8 mouse cellular contexts compared by ENCODE assay signal in genomic region chr9:66124681-66125542, GRCm38 (mm10). TPM values are rescaled to one million over a fixed set of nuclear protein-coding genes. Genes with fewer than 3 reads are reported as not detected.
DNase-seq lines count a peak whose midpoint lies in the region; ATAC-seq and TF ChIP-seq lines count a peak whose summit lies in the region.

No protein-coding gene starts in this region.

- H3K27ac ChIP-seq in cortical plate, adult 2 months (ENCODE audit: insufficient read depth, low read length): peak overlapping the region; percentile 32

- peak overlapping the region; percentile 51 for H3K4me3 ChIP-seq in cortical plate, adult 2 months (ENCODE audit: insufficient read depth, low read length)
- H3K4me3 ChIP-seq in megakaryocyte, embryonic 14.5 days (replicated peaks): peak overlapping the region; percentile 92

- peak; percentile 97 to 98 for DNase-seq in gastrocnemius, adult 8-10 months (ENCODE audit: low spot score in 2 of 2)
- DNase-seq in hindlimb bud, embryonic 11.5 days (ENCODE audit: extremely low spot score, low read depth, low spot score): peak; percentile 82
- peak; percentile 85 to 96 for DNase-seq in left cerebral cortex, adult 8-10 months (ENCODE audit: low spot score in 2 of 2)
- peak; percentile 97 to 98 for DNase-seq in right cerebral cortex, postnatal 10 days (ENCODE audit: low spot score in 2 of 2)
- peak; percentile 91 for DNase-seq in urinary bladder, postnatal 25 days (ENCODE audit: low spot score)

- no peaks in the 10 kb centered on the region for H3K27me3 ChIP-seq in megakaryocyte, embryonic 14.5 days (replicated peaks)

- H3K4me1 ChIP-seq in cortical plate, adult 2 months (ENCODE audit: control insufficient read depth, insufficient read depth, low read length): no peaks in the 10 kb centered on the region; the same call in 1 of the 2 replicates
- peaks cover 75% of the 10 kb centered on the region for H3K4me1 ChIP-seq in megakaryocyte, embryonic 14.5 days

- H3K36me3 ChIP-seq in megakaryocyte, embryonic 14.5 days (replicated peaks; ENCODE audit: low read length): peaks cover 36% of the 10 kb centered on the region

- peak; percentile 94 for TF ChIP-seq POLR2A in cortical plate, adult 2 months (IDR thresholded peaks at IDR 0.05; ENCODE audit: extremely low read depth, insufficient read depth, low read length)

- TF ChIP-seq CTCF in cortical plate, adult 2 months (IDR thresholded peaks at IDR 0.05; ENCODE audit: extremely low read depth, insufficient read depth, low read length): no peak

- no peaks in the 10 kb centered on the region for H3K9me3 ChIP-seq in megakaryocyte, embryonic 14.5 days

- ATAC-seq in activated CD4-positive, CD25-positive, alpha-beta regulatory T cell, adult 4 months: peak; percentile 87

RNA-seq across cellular contexts. Expression of gene Snx1, which starts 1.5 kb away (rescaled TPM):
- 10 to 100 TPM; 71.4 to 82.3 TPM for polyA plus RNA-seq in activated CD4-positive, CD25-positive, alpha-beta regulatory T cell, adult 4 months (2017; shearing (Covaris generic))
- polyA plus RNA-seq in cortical plate, adult 2 months (2012; rRNA removed): 90.1 and 93.9 TPM in 2 replicates
- 10 to 100 TPM in 3 of 4 experiments, 1 to 10 TPM in 1; 9.0 to 11.0 (median 10.5) TPM for total RNA-seq in gastrocnemius, adult 8-10 months (2022)
- 10 to 100 TPM; 76.2 to 82.1 (median 79.1) TPM for total RNA-seq in left cerebral cortex, adult 8-10 months (2022)
- polyA plus RNA-seq in megakaryocyte, embryonic 14.5 days (2012; ENCODE audit: insufficient read depth, low replicate concordance): 89.5 and 105 TPM in 2 replicates

RNA-seq across cellular contexts. Expression of gene Ciao2a, which starts 1.5 kb away (rescaled TPM):
- 100 to 1,000 TPM; 180 to 193 TPM for polyA plus RNA-seq in activated CD4-positive, CD25-positive, alpha-beta regulatory T cell, adult 4 months (2017; shearing (Covaris generic))
- polyA plus RNA-seq in cortical plate, adult 2 months (2012; rRNA removed): 25.0 and 29.0 TPM in 2 replicates
- 10 to 100 TPM; 51.2 to 64.6 (median 61.2) TPM for total RNA-seq in gastrocnemius, adult 8-10 months (2022)
- 10 to 100 TPM; 25.7 to 26.7 (median 26.5) TPM for total RNA-seq in left cerebral cortex, adult 8-10 months (2022)
- 8.6 and 26.5 TPM in 2 replicates for polyA plus RNA-seq in megakaryocyte, embryonic 14.5 days (2012; ENCODE audit: insufficient read depth, low replicate concordance)

RNA-seq across cellular contexts. Expression of gene Dapk2, which starts 33.1 kb away (rescaled TPM):
- polyA plus RNA-seq in activated CD4-positive, CD25-positive, alpha-beta regulatory T cell, adult 4 months (2017; shearing (Covaris generic)): 1 to 10 TPM in 1 of 2 experiments, under 1 TPM in 1; 0.82 to 2.6 TPM
- 4.2 and 6.8 TPM in 2 replicates for polyA plus RNA-seq in cortical plate, adult 2 months (2012; rRNA removed)
- total RNA-seq in gastrocnemius, adult 8-10 months (2022): 10 to 100 TPM; 28.1 to 36.2 (median 34.1) TPM
- 1 to 10 TPM; 1.4 to 2.5 (median 1.6) TPM for total RNA-seq in left cerebral cortex, adult 8-10 months (2022)
- 0.96 and 1.2 TPM in 2 replicates for polyA plus RNA-seq in megakaryocyte, embryonic 14.5 days (2012; ENCODE audit: insufficient read depth, low replicate concordance)

RNA-seq across cellular contexts. Expression of gene Snx22, which starts 55.4 kb away (rescaled TPM):
- 1 to 10 TPM in 1 of 2 experiments, under 1 TPM in 1; 0.79 to 2.5 TPM for polyA plus RNA-seq in activated CD4-positive, CD25-positive, alpha-beta regulatory T cell, adult 4 months (2017; shearing (Covaris generic))
- polyA plus RNA-seq in cortical plate, adult 2 months (2012; rRNA removed): 7.2 and 7.3 TPM in 2 replicates
- under 1 TPM in 3 of 4 experiments, not detected in 1; 0.12 to 0.29 (median 0.18) TPM for total RNA-seq in gastrocnemius, adult 8-10 months (2022)
- 1 to 10 TPM; 4.3 to 6.0 (median 5.2) TPM for total RNA-seq in left cerebral cortex, adult 8-10 months (2022)
- polyA plus RNA-seq in megakaryocyte, embryonic 14.5 days (2012; ENCODE audit: insufficient read depth, low replicate concordance): 0.16 TPM in 1 of 2 replicates, not detected in the other

Comparison
In these comparisons a context has a peak if more than half of its experiments do, and no peak if none do; other contexts are left out.
1. Peak in every context shown above with its lines: DNase-seq, ATAC-seq, H3K4me3 ChIP-seq and H3K27ac ChIP-seq.